Mouse (Mus musculus): ENCODE measurements around the gene Ntpcr.

GRCm38 (mm10) chr8:125747390-125747789, 17.6 kb downstream of the Ntpcr start:
- TF ChIP-seq CTCF (IDR thresholded peaks at IDR 0.05; ENCODE audit: borderline replicate concordance, extremely low read depth, insufficient read depth, insufficient read length) (no peak), POLR2A (IDR thresholded peaks at IDR 0.05; ENCODE audit: borderline replicate concordance, extremely low read depth, insufficient read depth, insufficient read length, poor library complexity, severe bottlenecking) (no peak)

Measured in brain, embryonic 14.5 days (tissue).